ENCODE assay signal across 21 mouse cellular contexts in genomic region chr17:84924779-84925178, GRCm38 (mm10). TPM values are rescaled to one million over a fixed set of nuclear protein-coding genes. Genes with fewer than 3 reads are reported as not detected.
A peak's percentile ranks its signal among the peaks of the same experiment; 100 is the strongest.
DNase-seq lines count a peak whose midpoint lies in the region; ATAC-seq lines count a peak whose summit lies in the region.
"Had no signal": no experiment of that assay in that cellular context is flagged by ENCODE, and none has a peak within 500 bp of the region (broad histone marks: within the 10 kb centered on the region; RNA-seq: fewer than 3 reads in every experiment).

No protein-coding gene starts in this region.

- 73% methylated on average over 5 of the region's 5 CpGs for WGBS in liver, embryonic 12.5 days (ENCODE audit: insufficient replicate concordance)
- WGBS in liver, embryonic 16.5 days (ENCODE audit: insufficient replicate concordance): 63% methylated on average over 5 of the region's 5 CpGs

- no peak overlapping the region for H3K4me2 ChIP-seq in liver, embryonic 12.5 days
- H3K4me2 ChIP-seq in liver, embryonic 16.5 days (ENCODE audit: low read depth, low read length): no peak overlapping the region
- H3K4me2 ChIP-seq: embryonic facial prominence, embryonic 13.5 days; hindbrain, embryonic 12.5 days had no signal

- no peaks in the 10 kb centered on the region for H3K36me3 ChIP-seq in liver, embryonic 12.5 days
- H3K36me3 ChIP-seq in liver, embryonic 16.5 days (ENCODE audit: control insufficient read depth, insufficient read depth): no peaks in the 10 kb centered on the region
- H3K36me3 ChIP-seq: embryonic facial prominence, embryonic 13.5 days; forebrain, embryonic 10.5 days; heart, embryonic 10.5 days; hindbrain, embryonic 12.5 days had no signal

- H3K4me1 ChIP-seq in liver, embryonic 12.5 days: peaks cover 65% of the 10 kb centered on the region
- peaks cover 49% of the 10 kb centered on the region for H3K4me1 ChIP-seq in liver, embryonic 16.5 days (ENCODE audit: control insufficient read depth, low read depth, low read length)
- H3K4me1 ChIP-seq: embryonic facial prominence, embryonic 13.5 days; heart, embryonic 10.5 days; hindbrain, embryonic 12.5 days had no signal

- ATAC-seq in erythroid progenitor cell, adult 5-6 weeks (replicated peaks; ENCODE audit: low FRiP score, poor library complexity, severe bottlenecking): peak; percentile 52
- peak; percentile 57 for ATAC-seq in liver, embryonic 12.5 days
- ATAC-seq in liver, embryonic 16.5 days (ENCODE audit: low read depth): no peak
- ATAC-seq: activated CD4-positive, CD25-positive, alpha-beta regulatory T cell, adult 4 months; forebrain, embryonic 14.5 days; Patski had no signal

- H3K4me3 ChIP-seq in liver, embryonic 12.5 days: no peak overlapping the region
- H3K4me3 ChIP-seq in liver, embryonic 16.5 days (ENCODE audit: low read depth, low read length): no peak overlapping the region
- H3K4me3 ChIP-seq: embryonic facial prominence, embryonic 13.5 days; forebrain, embryonic 10.5 days; heart, embryonic 10.5 days; hindbrain, embryonic 12.5 days had no signal

- H3K27me3 ChIP-seq in liver, embryonic 12.5 days (replicated peaks): no peaks in the 10 kb centered on the region
- no peaks in the 10 kb centered on the region for H3K27me3 ChIP-seq in liver, embryonic 16.5 days (ENCODE audit: control insufficient read depth, insufficient read depth, low read depth, low read length)
- H3K27me3 ChIP-seq: CH12.LX; embryonic facial prominence, embryonic 13.5 days; hindbrain, embryonic 12.5 days had no signal

- H3K27ac ChIP-seq in liver, embryonic 12.5 days: peak overlapping the region; percentile 72
- peak overlapping the region; percentile 74 for H3K27ac ChIP-seq in liver, embryonic 16.5 days (ENCODE audit: low read length)
- H3K27ac ChIP-seq: embryonic facial prominence, embryonic 13.5 days; forebrain, embryonic 10.5 days; heart, embryonic 10.5 days; hindbrain, embryonic 12.5 days had no signal

- H3K9me3 ChIP-seq in liver, embryonic 12.5 days (replicated peaks): no peaks in the 10 kb centered on the region
- H3K9me3 ChIP-seq in liver, embryonic 16.5 days (replicated peaks; ENCODE audit: control insufficient read depth, low read length): no peaks in the 10 kb centered on the region
- H3K9me3 ChIP-seq: embryonic facial prominence, embryonic 13.5 days; forebrain, embryonic 10.5 days; heart, embryonic 10.5 days; hindbrain, embryonic 12.5 days had no signal

- no peak for DNase-seq in cerebellum, adult 18-20 months
- no peak for DNase-seq in kidney, adult 8-10 months
- DNase-seq in layer of hippocampus, adult 8-10 months (ENCODE audit: low spot score in 2 of 2): no peak
- DNase-seq: adrenal gland, postnatal 14 days; cerebellum, adult 11-12 months; cerebellum, adult 9-11 months; cerebellum, postnatal 36 days; gastrocnemius, postnatal 36 days; heart, postnatal 10 days; heart, postnatal 4 days had no signal

- no peak overlapping the region for H3K9ac ChIP-seq in liver, embryonic 12.5 days
- no peak overlapping the region for H3K9ac ChIP-seq in liver, embryonic 16.5 days (ENCODE audit: low read depth, low read length)
- H3K9ac ChIP-seq: embryonic facial prominence, embryonic 13.5 days; hindbrain, embryonic 12.5 days had no signal

RNA-seq across cellular contexts. Expression of gene Ppm1b, which starts 31.8 kb away (rescaled TPM):
- 102 and 124 TPM in 2 replicates for total RNA-seq in erythroid progenitor cell, adult 5-6 weeks (2015; ENCODE audit: low replicate concordance)
- 107 and 145 TPM in 2 replicates for total RNA-seq in erythroid progenitor cell, adult 5-6 weeks (2017; ENCODE audit: low replicate concordance)
- polyA plus RNA-seq in liver, embryonic 12.5 days (2016; fragmentation: Nextera tagmentation; extraction: Ambion mirVana): 71.7 and 75.2 TPM in 2 replicates
- 45.5 and 46.1 TPM in 2 replicates for polyA plus RNA-seq in liver, embryonic 16.5 days (2015; fragmentation: Nextera tagmentation; extraction: Ambion mirVana)
- total RNA-seq in layer of hippocampus, adult 8-10 months (2022): 100 to 1,000 TPM; 114 to 117 (median 116) TPM
